Mouse (Mus musculus): ENCODE measurements around the gene Nrde2.

GRCm38 (mm10) chr12:100199891-100200644, 40.6 kb upstream of the Nrde2 start:
- TF ChIP-seq POLR2A (IDR thresholded peaks at IDR 0.05; ENCODE audit: low read depth, low read length), result no peak
- no peak for TF ChIP-seq CTCF (IDR thresholded peaks at IDR 0.05; ENCODE audit: extremely low read depth, insufficient read depth, insufficient read length, insufficient replicate concordance)
